Mouse (Mus musculus): ENCODE results near the gene Hist1h4k.
A peak's percentile ranks its signal among the peaks of the same experiment; 100 is the strongest.
"Not testable (repeated sequence)": the region's sequence is repeated elsewhere in the genome, so short reads cannot be mapped to it uniquely, and the experiment has no call there.

Gene Hist1h4k

GRCm38 (mm10) chr13:21754294-21755001, 4.1 kb upstream of the Hist1h4k start:
- DNase-seq (ENCODE audit: low spot score): not testable (repeated sequence)

DNA sequence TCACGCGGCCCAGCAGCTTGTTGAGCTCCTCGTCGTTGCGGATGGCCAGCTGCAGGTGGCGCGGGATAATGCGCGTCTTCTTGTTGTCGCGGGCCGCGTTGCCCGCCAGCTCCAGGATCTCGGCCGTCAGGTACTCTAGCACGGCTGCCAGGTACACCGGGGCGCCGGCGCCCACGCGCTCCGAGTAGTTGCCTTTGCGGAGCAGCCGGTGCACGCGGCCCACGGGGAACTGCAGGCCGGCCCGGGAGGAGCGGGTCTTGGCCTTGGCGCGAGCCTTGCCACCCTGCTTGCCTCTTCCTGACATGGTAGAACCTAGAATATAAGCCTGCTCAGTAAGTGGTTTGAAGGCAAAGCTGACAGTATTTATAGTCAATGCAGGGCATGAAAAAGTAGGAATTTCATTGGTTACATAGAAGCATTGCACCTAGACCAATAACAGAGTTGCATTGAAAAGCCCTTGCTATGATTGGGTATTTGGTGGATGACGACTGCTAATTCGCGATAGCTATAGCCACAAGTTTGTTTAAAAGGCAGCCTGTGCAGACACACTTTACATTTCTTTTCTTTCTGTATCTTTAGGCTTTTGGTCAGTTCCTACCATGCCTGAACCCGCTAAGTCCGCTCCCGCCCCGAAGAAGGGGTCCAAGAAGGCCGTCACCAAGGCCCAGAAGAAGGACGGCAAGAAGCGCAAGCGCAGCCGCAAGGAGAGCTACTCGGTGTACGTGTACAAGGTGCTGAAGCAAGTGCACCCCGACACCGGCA, 3.4 kb upstream of the Hist1h4k start, which contains the start of the genes Hist1h2ak and Hist1h2bn:
Gene Hist1h2ak (minus strand): TSS at position 304 of the 762 bp plus-strand sequence.
Gene Hist1h2bn (plus strand): TSS at position 600 of the 762 bp plus-strand sequence.
- peak; percentile 85 for DNase-seq (ENCODE audit: low spot score)

DNA sequence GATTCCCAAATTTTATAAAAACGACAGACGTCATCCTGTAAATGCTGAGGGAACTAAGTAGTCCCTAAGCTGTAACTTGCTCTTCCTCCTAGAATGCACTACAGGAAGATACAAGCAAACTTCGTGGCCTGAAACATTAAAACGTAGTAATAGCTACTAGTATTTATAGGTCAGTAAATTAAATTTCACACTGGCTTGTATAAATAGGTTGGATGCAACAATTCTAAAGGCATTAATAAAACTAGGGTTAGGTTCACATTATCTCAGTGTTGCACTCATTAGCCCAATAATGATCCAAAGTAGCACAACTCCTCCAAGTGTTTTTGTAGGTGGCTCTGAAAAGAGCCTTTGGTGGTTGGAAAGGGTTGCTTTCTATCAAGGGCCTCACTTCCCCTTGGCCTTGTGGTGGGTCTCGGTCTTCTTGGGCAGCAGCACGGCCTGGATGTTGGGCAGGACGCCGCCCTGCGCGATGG, 2.8 kb upstream of the Hist1h4k start:
- DNase-seq (ENCODE audit: low spot score): no peak

DNA sequence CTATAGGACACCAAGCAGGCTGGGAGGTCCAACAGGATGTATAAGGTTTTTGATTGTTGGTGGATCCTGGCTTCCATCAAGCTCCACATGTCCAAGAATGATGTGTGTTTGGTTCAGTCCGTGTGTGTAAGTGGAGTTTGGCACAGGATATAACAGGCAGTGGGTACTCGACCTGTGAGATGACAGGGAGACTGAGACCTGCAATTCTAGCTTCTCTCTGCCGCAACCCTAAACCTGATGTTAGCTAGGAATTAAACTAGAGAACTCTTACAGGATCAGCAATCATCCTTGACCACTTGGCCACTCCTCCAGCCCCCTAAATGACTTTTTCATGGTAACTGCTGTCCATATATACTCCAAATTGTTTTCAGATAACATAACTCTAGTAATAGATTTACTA, 2.1 kb upstream of the Hist1h4k start:
- DNase-seq (ENCODE audit: low spot score): no peak

- DNase-seq (ENCODE audit: low spot score): no peak
These were observed 1.5 kb upstream of the Hist1h4k start for GRCm38 (mm10) chr13:21751827-21752226.

- no peak for DNase-seq (ENCODE audit: low spot score)
These were observed 1.1 kb upstream of the Hist1h4k start for GRCm38 (mm10) chr13:21751417-21751816.

GRCm38 (mm10) chr13:21749387-21750158, 732 bp downstream of the Hist1h4k start:
- DNase-seq (ENCODE audit: low spot score): no peak

DNA sequence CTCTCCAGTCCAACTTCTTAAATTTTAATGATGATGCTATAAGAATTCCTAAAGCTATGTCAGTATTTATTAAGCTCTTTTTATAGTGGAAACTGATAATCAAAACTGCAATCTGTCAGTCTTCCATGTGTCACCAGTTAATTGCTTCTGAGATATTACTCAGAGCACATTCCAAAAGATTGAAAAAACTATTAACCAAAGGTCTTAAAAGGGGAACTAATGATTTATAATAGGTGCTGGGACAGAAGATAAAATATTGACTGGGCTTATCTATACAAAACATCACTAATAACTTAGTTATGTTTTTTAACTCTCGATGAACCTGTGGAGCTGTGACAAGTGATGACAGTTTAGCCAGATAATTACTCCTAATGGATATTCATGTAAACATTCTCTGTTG, 5.3 kb downstream of the Hist1h4k start:
- DNase-seq (ENCODE audit: low spot score): no peak

DNA sequence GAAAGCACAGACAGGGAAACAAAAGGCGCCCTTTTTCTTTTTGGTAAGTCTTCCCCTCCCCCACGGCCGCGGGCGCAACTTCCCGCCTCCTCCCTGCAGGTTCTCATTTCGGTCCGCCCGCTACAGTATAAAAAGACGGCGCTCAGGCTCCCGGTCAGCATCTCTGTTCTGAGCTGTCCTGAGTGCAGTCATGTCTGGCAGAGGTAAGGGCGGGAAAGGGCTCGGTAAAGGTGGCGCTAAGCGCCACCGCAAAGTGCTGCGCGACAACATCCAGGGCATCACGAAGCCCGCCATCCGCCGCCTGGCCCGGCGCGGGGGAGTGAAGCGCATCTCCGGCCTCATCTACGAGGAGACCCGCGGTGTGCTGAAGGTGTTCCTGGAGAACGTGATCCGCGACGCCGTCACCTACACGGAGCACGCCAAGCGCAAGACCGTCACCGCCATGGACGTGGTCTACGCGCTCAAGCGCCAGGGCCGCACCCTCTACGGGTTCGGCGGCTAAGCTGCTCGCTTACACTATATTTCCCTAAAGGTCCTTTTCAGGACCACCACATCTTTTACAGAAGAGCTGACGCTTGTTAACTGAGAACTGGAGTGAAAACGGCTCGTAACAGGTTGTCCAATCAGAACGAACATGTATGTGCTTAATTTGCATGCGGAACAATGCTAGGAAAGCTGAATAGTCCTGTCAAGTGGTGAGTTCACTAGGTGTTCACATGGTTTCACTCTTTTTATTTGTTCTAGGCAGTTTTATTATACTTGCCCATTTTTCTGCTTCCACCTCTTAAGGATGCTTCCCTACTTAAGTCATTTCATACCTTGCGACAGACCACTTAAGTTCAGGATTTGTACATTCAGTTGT, 15.2 kb downstream of the Hist1h4k start, which contains the start of gene Hist1h4j:
Gene Hist1h4j (plus strand): TSS at position 159 of the 862 bp plus-strand sequence.
- peak; percentile 91 for DNase-seq (ENCODE audit: low spot score)

DNA sequence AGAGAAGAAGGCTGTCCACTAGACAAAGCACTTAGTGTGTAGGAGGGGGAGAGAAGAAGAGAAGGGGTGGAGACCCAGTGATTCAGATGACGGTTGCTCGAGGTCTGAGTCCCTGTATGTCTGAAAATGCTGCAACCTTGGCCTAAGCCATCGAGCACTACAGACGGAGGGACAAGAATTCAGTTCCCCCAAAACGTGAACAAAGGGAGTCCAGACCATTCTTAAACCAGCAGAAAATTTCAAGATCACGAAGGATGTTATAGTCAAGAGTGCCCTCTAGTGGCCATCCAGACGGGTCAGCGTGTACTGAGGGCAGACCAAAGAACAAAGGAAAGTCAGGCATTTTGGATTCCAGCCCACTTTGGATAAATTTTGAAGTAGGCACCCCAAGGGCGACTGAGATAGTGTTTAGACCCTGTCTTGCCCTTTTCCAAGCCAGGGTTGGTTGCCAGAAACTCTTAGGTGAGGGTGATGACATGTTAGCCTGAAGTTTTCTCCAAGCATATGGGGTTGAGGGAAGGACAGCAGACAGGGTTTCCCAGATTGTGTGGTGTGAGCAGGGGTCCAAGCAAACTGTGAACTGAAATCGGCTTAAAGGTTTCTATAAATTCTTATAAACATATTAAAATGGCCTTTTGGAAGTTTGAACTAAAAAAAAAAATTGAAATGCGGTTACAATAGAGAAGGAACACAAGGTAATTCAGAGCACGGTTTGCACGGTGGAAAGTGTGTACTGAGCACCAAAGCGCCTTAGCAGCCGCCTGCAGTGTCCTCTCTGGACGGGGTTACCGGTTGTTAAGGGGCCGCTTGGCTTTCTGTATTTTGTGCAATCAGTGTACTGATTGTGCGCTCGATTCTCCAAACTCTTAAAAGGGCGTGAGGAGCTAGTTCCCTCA, 16.0 kb downstream of the Hist1h4k start:
- DNase-seq (ENCODE audit: low spot score): peak; percentile 79

DNA sequence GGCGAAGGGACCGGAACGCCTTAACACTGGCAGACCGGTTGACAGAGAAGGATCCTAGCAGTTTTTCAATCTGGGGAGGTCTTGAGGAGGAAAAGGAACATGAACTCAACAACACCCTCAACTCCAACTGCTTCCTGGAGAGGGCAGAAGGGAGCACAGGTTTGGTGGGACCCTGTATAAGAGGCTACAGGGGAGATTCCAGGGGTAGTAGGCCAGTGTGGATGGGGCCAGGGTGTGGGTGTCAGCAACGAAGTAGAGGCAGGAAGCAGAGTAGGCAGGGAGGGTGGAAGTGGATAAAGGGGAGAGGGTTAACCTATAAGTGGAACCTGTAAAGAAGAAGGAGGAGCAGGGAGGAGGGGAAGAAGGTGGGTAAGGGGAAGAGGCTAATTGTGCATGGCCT, 16.8 kb downstream of the Hist1h4k start:
- DNase-seq (ENCODE audit: low spot score): no peak

DNA sequence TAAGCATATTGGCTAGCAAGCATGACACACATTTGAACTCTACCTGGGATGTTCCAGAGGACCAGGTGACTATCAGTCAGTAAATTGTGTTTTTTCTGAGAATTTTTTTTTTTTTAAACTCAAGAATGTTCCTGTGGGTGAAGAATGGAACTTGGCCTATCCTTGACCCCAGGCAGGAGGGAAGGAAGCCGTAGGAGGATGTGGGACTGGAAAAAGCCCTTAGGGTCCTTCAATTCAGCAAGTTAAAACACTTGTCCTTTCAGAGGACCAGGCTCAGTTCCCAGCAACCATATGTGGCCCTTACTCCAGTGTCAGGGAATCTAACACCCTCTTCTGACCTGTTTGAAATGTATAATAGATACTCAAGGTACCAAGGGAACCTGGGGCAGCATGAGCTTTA, 20.8 kb downstream of the Hist1h4k start:
- no peak for DNase-seq (ENCODE audit: low spot score)

DNA sequence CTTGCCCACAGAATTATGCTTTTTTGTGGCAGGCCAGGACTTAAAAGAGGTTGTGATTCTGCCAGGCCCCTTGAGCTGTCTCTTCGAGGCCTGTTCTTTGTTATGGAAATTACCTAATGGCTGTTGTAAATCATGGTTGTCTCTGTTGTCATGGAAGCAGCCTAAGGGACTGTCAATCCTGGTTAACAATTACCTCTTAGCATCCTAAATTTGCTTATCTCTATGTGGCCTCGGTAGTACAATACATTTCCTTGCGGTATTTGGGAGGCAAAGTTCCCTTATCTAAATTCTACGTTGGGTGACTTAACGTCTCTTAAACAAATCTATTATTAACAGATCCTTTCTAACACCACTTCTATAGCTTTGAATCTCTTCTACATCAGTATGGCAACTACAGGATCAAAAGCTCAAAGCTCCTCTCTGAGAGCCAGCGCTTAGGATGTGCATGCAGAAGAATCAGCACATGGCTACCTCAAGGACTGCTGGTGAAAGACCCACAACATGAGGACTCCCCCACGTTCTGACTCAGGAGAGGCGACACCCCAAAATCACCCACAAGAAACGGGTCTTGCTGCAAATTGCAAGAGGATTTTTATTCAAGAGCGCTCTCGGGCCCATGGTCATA, 22.2 kb downstream of the Hist1h4k start:
- DNase-seq (ENCODE audit: low spot score): no peak

DNA sequence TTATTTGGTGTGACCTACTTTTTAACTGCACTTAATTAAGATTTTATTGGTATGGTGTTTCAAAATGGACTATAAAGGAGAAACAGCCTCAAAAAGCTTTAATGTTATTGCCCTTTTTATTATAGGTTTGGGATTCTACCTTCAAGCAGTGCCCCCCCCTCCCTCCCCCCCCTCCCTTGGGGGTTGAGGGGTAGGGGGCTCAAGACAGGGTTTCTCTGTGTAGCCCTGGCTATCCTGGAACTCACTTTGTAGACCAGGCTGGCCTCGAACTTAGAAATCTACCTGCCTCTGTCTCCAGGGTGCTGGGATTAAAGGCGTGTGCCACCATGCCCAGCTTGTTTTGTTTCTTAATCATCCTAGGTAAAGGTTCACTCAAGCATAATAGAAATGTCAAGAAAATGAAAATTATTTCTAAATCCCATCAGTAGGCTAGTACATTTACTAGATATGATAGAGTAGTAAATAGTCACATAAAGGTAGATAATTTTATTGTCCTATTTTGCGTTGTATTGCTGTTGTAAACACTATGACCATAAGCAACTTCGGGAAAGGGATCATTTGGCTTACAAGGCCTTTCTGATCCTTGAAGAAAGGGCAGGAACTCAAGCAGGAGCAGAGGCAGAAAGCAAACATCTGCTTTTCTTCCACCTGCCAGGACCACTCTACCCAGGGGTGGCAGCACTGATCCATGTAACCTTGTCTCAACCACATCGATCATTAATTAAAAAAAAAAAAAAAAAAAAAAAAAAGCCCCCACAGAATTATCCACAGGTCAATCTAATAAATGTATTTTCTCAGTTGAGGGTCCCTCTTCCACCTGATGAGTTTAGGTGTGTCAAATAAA, 27.1 kb downstream of the Hist1h4k start:
- no peak for DNase-seq (ENCODE audit: low spot score)

DNA sequence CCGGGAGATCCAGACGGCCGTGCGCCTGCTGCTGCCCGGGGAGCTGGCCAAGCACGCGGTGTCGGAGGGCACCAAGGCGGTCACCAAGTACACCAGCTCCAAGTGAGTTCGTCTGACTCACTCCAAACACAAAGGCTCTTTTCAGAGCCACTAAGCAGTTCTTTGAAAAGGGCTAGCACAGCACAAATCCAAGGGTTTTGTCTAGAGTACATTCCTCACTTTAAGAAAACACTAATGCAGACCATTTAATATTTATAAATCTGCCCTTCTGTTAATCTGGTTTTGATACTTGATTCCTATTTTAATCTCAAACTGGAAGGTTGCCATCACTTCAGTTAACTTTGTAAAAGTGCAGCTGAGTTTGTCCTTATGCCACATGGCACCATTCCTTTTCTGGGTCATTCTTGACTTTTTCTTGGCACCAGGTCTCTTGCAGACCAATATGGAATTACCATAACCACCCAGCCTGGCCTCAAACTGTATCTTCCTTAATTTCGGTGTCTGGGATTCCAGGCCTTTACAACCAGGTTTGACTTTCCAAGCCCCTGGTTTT, 27.9 kb downstream of the Hist1h4k start:
- DNase-seq (ENCODE audit: low spot score): peak; percentile 29

DNA sequence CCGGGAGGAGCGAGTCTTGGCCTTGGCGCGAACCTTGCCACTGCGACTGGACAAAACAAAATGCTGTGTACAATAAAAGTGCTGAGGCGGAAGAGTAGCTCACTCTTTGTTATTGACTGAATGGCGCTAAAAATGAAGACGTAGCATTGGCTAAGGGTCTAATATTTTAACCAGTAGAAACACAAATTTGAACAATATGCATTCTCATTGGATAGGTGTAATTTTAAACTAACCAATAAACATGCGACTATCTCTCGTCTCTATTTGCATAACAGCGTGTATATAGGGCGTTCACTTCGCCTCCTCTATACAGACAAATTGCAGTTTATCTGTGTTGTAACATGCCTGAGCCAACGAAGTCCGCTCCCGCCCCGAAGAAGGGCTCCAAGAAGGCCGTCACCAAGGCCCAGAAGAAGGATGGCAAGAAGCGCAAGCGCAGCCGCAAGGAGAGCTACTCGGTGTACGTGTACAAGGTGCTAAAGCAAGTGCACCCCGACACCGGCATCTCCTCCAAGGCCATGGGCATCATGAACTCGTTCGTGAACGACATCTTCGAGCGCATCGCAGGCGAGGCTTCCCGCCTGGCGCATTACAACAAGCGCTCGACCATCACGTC, 28.4 kb downstream of the Hist1h4k start, which contains the start of gene Hist1h2bm:
Gene Hist1h2bm (plus strand): TSS at position 288 of the 616 bp plus-strand sequence.
- DNase-seq (ENCODE audit: low spot score): peak; percentile 89

DNA sequence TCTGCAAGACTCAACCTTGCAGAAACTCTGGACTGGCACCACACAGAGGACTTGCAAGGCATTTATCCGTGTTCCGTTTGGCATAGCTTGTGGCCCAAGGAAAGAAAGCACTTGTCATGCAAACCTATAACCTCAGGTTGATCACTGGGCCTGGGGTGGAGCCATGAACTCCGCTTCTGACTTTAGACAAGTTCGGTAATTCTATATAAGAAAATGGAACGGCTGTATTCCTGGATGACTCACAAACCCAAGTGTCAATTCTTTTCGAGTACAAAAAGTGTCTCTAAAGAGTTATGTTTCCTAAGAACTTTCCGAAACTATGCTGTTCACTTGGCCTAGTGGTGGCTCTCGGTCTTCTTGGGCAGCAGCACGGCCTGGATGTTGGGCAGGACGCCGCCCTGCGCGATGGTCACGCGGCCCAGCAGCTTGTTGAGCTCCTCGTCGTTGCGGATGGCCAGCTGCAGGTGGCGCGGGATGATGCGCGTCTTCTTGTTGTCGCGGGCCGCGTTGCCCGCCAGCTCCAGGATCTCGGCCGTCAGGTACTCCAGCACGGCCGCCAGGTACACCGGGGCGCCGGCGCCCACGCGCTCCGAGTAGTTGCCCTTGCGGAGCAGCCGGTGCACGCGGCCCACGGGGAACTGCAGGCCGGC, 29.1 kb downstream of the Hist1h4k start:
- peak; percentile 27 for DNase-seq (ENCODE audit: low spot score)

Measured in testis, postnatal 14 days (tissue).